8 mouse cellular contexts compared by ENCODE assay signal in genomic region chr19:4257216-4257896, GRCm38 (mm10). TPM values are rescaled to one million over a fixed set of nuclear protein-coding genes. Genes with fewer than 3 reads are reported as not detected.
DNase-seq lines count a peak whose midpoint lies in the region; ATAC-seq and TF ChIP-seq lines count a peak whose summit lies in the region.

No protein-coding gene starts in this region.

- H3K4me2 ChIP-seq in heart, embryonic 11.5 days = peak overlapping the region; percentile 96
- H3K4me2 ChIP-seq in kidney, embryonic 16.5 days (replicated peaks; ENCODE audit: low read depth, low read length) = peak overlapping the region; percentile 94
- H3K4me2 ChIP-seq in myocyte (ENCODE audit: low read depth) = peak overlapping the region; percentile 89

- H3K4me3 ChIP-seq in heart, embryonic 11.5 days (ENCODE audit: low read depth, low read length) = peak overlapping the region; percentile 55
- peak overlapping the region; percentile 76 for H3K4me3 ChIP-seq in kidney, embryonic 16.5 days (ENCODE audit: low read length)
- H3K4me3 ChIP-seq in liver, adult 2 months (ENCODE audit: insufficient read depth, low read depth, low read length) = peak overlapping the region; percentile 67
- H3K4me3 ChIP-seq in myocyte = peak overlapping the region; percentile 40

- no peaks in the 10 kb centered on the region for H3K36me3 ChIP-seq in heart, embryonic 11.5 days (ENCODE audit: control insufficient read depth, insufficient read depth, low read length)
- H3K36me3 ChIP-seq in kidney, embryonic 16.5 days (ENCODE audit: insufficient read depth, low read length) = no peaks in the 10 kb centered on the region
- no peaks in the 10 kb centered on the region for H3K36me3 ChIP-seq in liver, adult 2 months (ENCODE audit: control insufficient read depth, insufficient read depth, low read length)
- H3K36me3 ChIP-seq in myocyte (ENCODE audit: control insufficient read depth, insufficient read depth) = no peaks in the 10 kb centered on the region
- H3K36me3 ChIP-seq in splenic B cell, adult 2 months (ENCODE audit: control insufficient read depth, insufficient read depth, low read length, poor library complexity, severe bottlenecking) = no peaks in the 10 kb centered on the region

- H3ac ChIP-seq in myocyte (ENCODE audit: control insufficient read depth, insufficient read length) = no peak overlapping the region

- 1% methylated on average over 41 of the region's 41 CpGs for WGBS in heart, embryonic 11.5 days (ENCODE audit: insufficient replicate concordance)
- WGBS in kidney, embryonic 16.5 days = under 1% methylated on average over 41 of the region's 41 CpGs
- WGBS in liver, adult 2 months = 2% methylated on average over 41 of the region's 41 CpGs

- H3K79me2 ChIP-seq in liver, adult 2 months (ENCODE audit: control insufficient read depth, insufficient read depth, low read length) = no peaks in the 10 kb centered on the region
- H3K79me2 ChIP-seq in myocyte (ENCODE audit: control insufficient read depth, insufficient read depth) = no peaks in the 10 kb centered on the region

- H3K27ac ChIP-seq in heart, embryonic 11.5 days (ENCODE audit: low read depth, low read length) = no peak overlapping the region
- H3K27ac ChIP-seq in kidney, embryonic 16.5 days (ENCODE audit: low read length) = 0 out of 2 replicates have a peak overlapping the region, but pooled peaks have one; percentile 27
- H3K27ac ChIP-seq in liver, adult 2 months (replicated peaks; ENCODE audit: insufficient read depth, low read depth, low read length) = no peak overlapping the region

- peak; percentile 94 for ATAC-seq in erythroblast, adult 5-6 weeks (replicated peaks; ENCODE audit: low FRiP score, poor library complexity, severe bottlenecking)
- ATAC-seq in heart, embryonic 11.5 days (replicated peaks; ENCODE audit: insufficient number of reproducible peaks, low FRiP score, low TSS enrichment) = peak; percentile 79
- ATAC-seq in kidney, embryonic 16.5 days (ENCODE audit: low FRiP score, low TSS enrichment) = peak; percentile 95

- H3K9me3 ChIP-seq in heart, embryonic 11.5 days (replicated peaks; ENCODE audit: control insufficient read depth, low read length) = no peaks in the 10 kb centered on the region
- H3K9me3 ChIP-seq in kidney, embryonic 16.5 days (ENCODE audit: low read length) = no peaks in the 10 kb centered on the region

- H3K4me1 ChIP-seq in heart, embryonic 11.5 days (ENCODE audit: control insufficient read depth, insufficient read depth, low read length) = peaks cover 5% of the 10 kb centered on the region
- H3K4me1 ChIP-seq in kidney, embryonic 16.5 days (ENCODE audit: insufficient read depth, low read length) = peaks cover 14% of the 10 kb centered on the region; the same call in 1 of the 2 replicates
- H3K4me1 ChIP-seq in liver, adult 2 months (ENCODE audit: control insufficient read depth, insufficient read depth, low read length) = no peaks in the 10 kb centered on the region

- H3K27me3 ChIP-seq in heart, embryonic 11.5 days (ENCODE audit: control insufficient read depth, insufficient read depth, low read length) = no peaks in the 10 kb centered on the region
- no peaks in the 10 kb centered on the region for H3K27me3 ChIP-seq in kidney, embryonic 16.5 days (ENCODE audit: insufficient read depth, low read length)
- H3K27me3 ChIP-seq in liver, adult 2 months (ENCODE audit: control insufficient read depth, insufficient read depth, low read length) = no peaks in the 10 kb centered on the region
- H3K27me3 ChIP-seq in myocyte (ENCODE audit: control insufficient read depth, insufficient read depth, insufficient read length) = no peaks in the 10 kb centered on the region
- no peaks in the 10 kb centered on the region for H3K27me3 ChIP-seq in splenic B cell, adult 2 months (ENCODE audit: control insufficient read depth, insufficient read depth, low read length, poor library complexity, severe bottlenecking)

- no peak for TF ChIP-seq POLR2A in liver, adult 2 months (IDR thresholded peaks at IDR 0.05; ENCODE audit: extremely low read depth, insufficient read depth, low read length)
- TF ChIP-seq POLR2A in myocyte (IDR thresholded peaks at IDR 0.05; ENCODE audit: insufficient read length, low read depth) = peak; percentile 47

- DNase-seq in B cell, adult 2 months = peak; percentile 90 to 91
- DNase-seq in brain, adult 2 months (ENCODE audit: low read depth, low spot score) = peak; percentile 98
- DNase-seq in liver, adult 2 months (ENCODE audit: extremely low read depth, low read depth, low spot score) = peak; percentile 84
- peak; percentile 97 for DNase-seq in splenic B cell, adult 2 months (ENCODE audit: low read depth, low spot score)

- peak overlapping the region; percentile 62 for H3K9ac ChIP-seq in heart, embryonic 11.5 days (ENCODE audit: low read depth, low read length)
- H3K9ac ChIP-seq in kidney, embryonic 16.5 days (replicated peaks; ENCODE audit: low read length) = peak overlapping the region; percentile 74
- peak overlapping the region; percentile 50 for H3K9ac ChIP-seq in liver, adult 2 months (ENCODE audit: low read depth, low read length)

- TF ChIP-seq CTCF in liver, adult 2 months (IDR thresholded peaks at IDR 0.05; ENCODE audit: low read depth, low read length) = peak; percentile 95

TF ChIP-seq in myocyte, 11 proteins besides CTCF, POLR2A, EP300 and RAD21:
- TF ChIP-seq MAX (IDR thresholded peaks at IDR 0.05; ENCODE audit: low read depth) = no peak
- TF ChIP-seq SRF (IDR thresholded peaks at IDR 0.05; ENCODE audit: control insufficient read depth, insufficient read length, low read depth) = peak; percentile 5
- TF ChIP-seq CEBPB (IDR thresholded peaks at IDR 0.05; ENCODE audit: insufficient read depth, poor library complexity, severe bottlenecking) = no peak
TF ChIP-seq in myocyte: peak in this region for 1.

RNA-seq across cellular contexts. Expression of gene Ssh3, which starts 11.6 kb away (rescaled TPM):
- 0.42 and 3.8 TPM in 2 replicates for total RNA-seq in erythroblast, adult 5-6 weeks (2015; ENCODE audit: low replicate concordance)
- total RNA-seq in erythroblast, adult 5-6 weeks (2017; ENCODE audit: low replicate concordance) = 3.0 and 3.2 TPM in 2 replicates
- 3.1 and 3.6 TPM in 2 replicates for polyA plus RNA-seq in heart, embryonic 11.5 days (2014; fragmentation: Nextera tagmentation; extraction: Ambion mirVana)
- polyA plus RNA-seq in kidney, embryonic 16.5 days (2015; fragmentation: Nextera tagmentation; extraction: Ambion mirVana) = 22.9 and 24.3 TPM in 2 replicates
- total RNA-seq in liver, adult 2 months (2014; rRNA removed) = 11.5 and 12.1 TPM in 2 replicates
- polyA plus RNA-seq in liver, adult 2 months (2012; rRNA removed) = 15.3 and 29.2 TPM in 2 replicates
- polyA plus RNA-seq in myocyte (2012; fragmentation: generic; extraction: Trizol) = 0.17 TPM

RNA-seq across cellular contexts. Expression of gene Ankrd13d, which starts 25.6 kb away (rescaled TPM):
- total RNA-seq in erythroblast, adult 5-6 weeks (2015; ENCODE audit: low replicate concordance) = 0.63 TPM in 1 of 2 replicates, not detected in the other
- total RNA-seq in erythroblast, adult 5-6 weeks (2017; ENCODE audit: low replicate concordance) = 0.84 TPM in 1 of 2 replicates, not detected in the other
- 2.1 and 2.2 TPM in 2 replicates for polyA plus RNA-seq in heart, embryonic 11.5 days (2014; fragmentation: Nextera tagmentation; extraction: Ambion mirVana)
- 7.4 and 9.0 TPM in 2 replicates for polyA plus RNA-seq in kidney, embryonic 16.5 days (2015; fragmentation: Nextera tagmentation; extraction: Ambion mirVana)
- total RNA-seq in liver, adult 2 months (2014; rRNA removed) = 0.40 and 0.46 TPM in 2 replicates
- polyA plus RNA-seq in liver, adult 2 months (2012; rRNA removed) = 0.27 and 0.60 TPM in 2 replicates
- polyA plus RNA-seq in myocyte (2012; fragmentation: generic; extraction: Trizol) = 1.7 TPM

RNA-seq across cellular contexts. Expression of gene Pold4, which starts 25.7 kb away (rescaled TPM):
- 23.6 and 25.4 TPM in 2 replicates for total RNA-seq in erythroblast, adult 5-6 weeks (2015; ENCODE audit: low replicate concordance)
- 8.8 and 30.3 TPM in 2 replicates for total RNA-seq in erythroblast, adult 5-6 weeks (2017; ENCODE audit: low replicate concordance)
- 17.4 and 19.5 TPM in 2 replicates for polyA plus RNA-seq in heart, embryonic 11.5 days (2014; fragmentation: Nextera tagmentation; extraction: Ambion mirVana)
- 34.2 and 36.3 TPM in 2 replicates for polyA plus RNA-seq in kidney, embryonic 16.5 days (2015; fragmentation: Nextera tagmentation; extraction: Ambion mirVana)
- 27.2 and 27.3 TPM in 2 replicates for total RNA-seq in liver, adult 2 months (2014; rRNA removed)
- polyA plus RNA-seq in liver, adult 2 months (2012; rRNA removed) = 60.4 and 63.8 TPM in 2 replicates
- 166 TPM for polyA plus RNA-seq in myocyte (2012; fragmentation: generic; extraction: Trizol)

RNA-seq across cellular contexts. Expression of gene AC109138.7, which starts 43.2 kb away (rescaled TPM):
- not detected in 2 replicates for total RNA-seq in erythroblast, adult 5-6 weeks (2015; ENCODE audit: low replicate concordance)
- total RNA-seq in erythroblast, adult 5-6 weeks (2017; ENCODE audit: low replicate concordance) = not detected in 2 replicates
- polyA plus RNA-seq in heart, embryonic 11.5 days (2014; fragmentation: Nextera tagmentation; extraction: Ambion mirVana) = not detected in 2 replicates
- not detected in 2 replicates for polyA plus RNA-seq in kidney, embryonic 16.5 days (2015; fragmentation: Nextera tagmentation; extraction: Ambion mirVana)
- total RNA-seq in liver, adult 2 months (2014; rRNA removed) = not detected in 2 replicates
- not detected in 2 replicates for polyA plus RNA-seq in liver, adult 2 months (2012; rRNA removed)
- polyA plus RNA-seq in myocyte (2012; fragmentation: generic; extraction: Trizol) = not detected

RNA-seq across cellular contexts. Expression of gene Clcf1, which starts 43.3 kb away (rescaled TPM):
- total RNA-seq in erythroblast, adult 5-6 weeks (2015; ENCODE audit: low replicate concordance) = 0.38 TPM in 1 of 2 replicates, not detected in the other
- total RNA-seq in erythroblast, adult 5-6 weeks (2017; ENCODE audit: low replicate concordance) = not detected in 2 replicates
- polyA plus RNA-seq in heart, embryonic 11.5 days (2014; fragmentation: Nextera tagmentation; extraction: Ambion mirVana) = 1.2 and 2.5 TPM in 2 replicates
- polyA plus RNA-seq in kidney, embryonic 16.5 days (2015; fragmentation: Nextera tagmentation; extraction: Ambion mirVana) = 6.8 and 7.5 TPM in 2 replicates
- total RNA-seq in liver, adult 2 months (2014; rRNA removed) = 0.27 and 0.28 TPM in 2 replicates
- 0.87 and 3.8 TPM in 2 replicates for polyA plus RNA-seq in liver, adult 2 months (2012; rRNA removed)
- polyA plus RNA-seq in myocyte (2012; fragmentation: generic; extraction: Trizol) = 11.5 TPM
